Mouse (Mus musculus) olfactory bulb, adult 2 months (tissue): ENCODE data around the gene Casz1. TPM values are rescaled to one million over a fixed set of nuclear protein-coding genes. Genes with fewer than 3 reads are reported as not detected.

ENCODE experiments used
- H3K27ac ChIP-seq: fragments of 200-500 bp; 2 replicates; pipeline ENCODE4 v1.5.1; 2012; ENCODE audit warnings: low read depth, low read length; ENCODE audit not compliant: insufficient read depth
- H3K4me1 ChIP-seq: fragments of 200-500 bp; 2 replicates; pipeline ENCODE4 v1.6.1; 2012; ENCODE audit warnings: low read length; ENCODE audit not compliant: control insufficient read depth, insufficient read depth
- H3K4me3 ChIP-seq: fragments of 200-500 bp; 2 replicates; pipeline ENCODE4 v1.5.1; 2012; ENCODE audit warnings: mild to moderate bottlenecking, low read depth, low read length, moderate library complexity; ENCODE audit not compliant: insufficient read depth
- CTCF ChIP-seq: fragments of 200-500 bp; IDR thresholded peaks from 2 replicates; pipeline ENCODE4 v1.5.1; 2012; ENCODE audit warnings: low read depth, mild to moderate bottlenecking, low read length, moderate library complexity; ENCODE audit not compliant: insufficient read depth
- POLR2A ChIP-seq: fragments of 200-500 bp; IDR thresholded peaks from 2 replicates; pipeline ENCODE4 v1.6.1; 2012; ENCODE audit warnings: mild to moderate bottlenecking, low read depth, low read length, moderate library complexity; ENCODE audit not compliant: insufficient read depth
- WGBS: fragments of 180-500 bp; shearing (Covaris S2); methylation state at CpG from one replicate; pipeline ENCODE4 v1.1.7; 2018; 5-methylcytosine and 5-hydroxymethylcytosine counted together
- polyA plus RNA-seq: library from polyadenylated mRNA; stranded (reverse); fragments of >200 nt; gene quantifications from 2 replicates; pipeline ENCODE4 v1.2.4, GENCODE M21; 2012; ENCODE audit warnings: low replicate concordance; ENCODE audit not compliant: missing spikeins, insufficient read depth, insufficient read length

The Casz1 gene
- polyA plus RNA-seq, 1 experiment, result not detected

GRCm38 (mm10) chr4:148876166-148876565 lies 71.9 kb downstream of the Casz1 start:
- Histone ChIP-seq H3K4me1 (peaks cover 4% of the 10 kb centered on the region; the same call in 1 of the 2 replicates), H3K4me3 (no peak overlapping the region), H3K27ac (no peak overlapping the region)
- no peak for TF ChIP-seq CTCF
- TF ChIP-seq POLR2A, result no peak
- 72% methylated on average over 9 of the region's 9 CpGs for WGBS

GRCm38 (mm10) chr4:148876867-148877266 lies 72.6 kb downstream of the Casz1 start:
- TF ChIP-seq POLR2A (no peak), CTCF (no peak)
- no peak overlapping the region for H3K4me3 ChIP-seq
- H3K27ac ChIP-seq, result no peak overlapping the region
- WGBS, result 92% methylated on average over 8 of the region's 8 CpGs
- H3K4me1 ChIP-seq, result peaks cover 2% of the 10 kb centered on the region; the same call in 1 of the 2 replicates

- TF ChIP-seq CTCF (no peak), POLR2A (no peak)
- Histone ChIP-seq H3K4me1 (no peaks in the 10 kb centered on the region), H3K27ac (no peak overlapping the region), H3K4me3 (no peak overlapping the region)
- 76% methylated on average over 11 of the region's 11 CpGs for WGBS
These were observed 74.2 kb downstream of the Casz1 start for GRCm38 (mm10) chr4:148878192-148878983.

GRCm38 (mm10) chr4:148878984-148879610 lies 74.9 kb downstream of the Casz1 start:
- WGBS, result 86% methylated on average over 11 of the region's 11 CpGs
- no peak overlapping the region for H3K27ac ChIP-seq
- no peaks in the 10 kb centered on the region for H3K4me1 ChIP-seq

GRCm38 (mm10) chr4:148879631-148880030 lies 75.4 kb downstream of the Casz1 start:
- no peak overlapping the region for H3K4me3 ChIP-seq
- WGBS, result 98% methylated on average over 3 of the region's 3 CpGs
- no peak overlapping the region for H3K27ac ChIP-seq
- TF ChIP-seq CTCF (no peak), POLR2A (no peak)
- H3K4me1 ChIP-seq, result no peaks in the 10 kb centered on the region

More at GRCm38 (mm10) chr4:148878984-148879610, 74.9 kb downstream of the Casz1 start:
- no peak overlapping the region for H3K4me3 ChIP-seq
- no peak for TF ChIP-seq CTCF
- no peak for TF ChIP-seq POLR2A

- TF ChIP-seq POLR2A (no peak), CTCF (no peak)
- WGBS, result 64% methylated on average over 17 of the region's 17 CpGs
- Histone ChIP-seq H3K27ac (no peak overlapping the region), H3K4me3 (no peak overlapping the region), H3K4me1 (no peaks in the 10 kb centered on the region)
These were observed 76.9 kb downstream of the Casz1 start for GRCm38 (mm10) chr4:148881001-148881669.

GRCm38 (mm10) chr4:148881838-148882237 lies 77.6 kb downstream of the Casz1 start:
- no peak overlapping the region for H3K4me3 ChIP-seq
- H3K4me1 ChIP-seq, result no peaks in the 10 kb centered on the region
- H3K27ac ChIP-seq, result no peak overlapping the region
- TF ChIP-seq CTCF (no peak), POLR2A (no peak)
- 93% methylated on average over 5 of the region's 5 CpGs for WGBS

- 58% methylated on average over 17 of the region's 17 CpGs for WGBS
- TF ChIP-seq CTCF (no peak), POLR2A (no peak)
- no peak overlapping the region for H3K4me3 ChIP-seq
- no peaks in the 10 kb centered on the region for H3K4me1 ChIP-seq
- H3K27ac ChIP-seq, result no peak overlapping the region
These were observed 78.2 kb downstream of the Casz1 start for GRCm38 (mm10) chr4:148882360-148882929.

GRCm38 (mm10) chr4:148884596-148884995 lies 80.4 kb downstream of the Casz1 start:
- TF ChIP-seq CTCF, result no peak
- no peak for TF ChIP-seq POLR2A
- WGBS, result 95% methylated on average over 14 of the region's 14 CpGs
- no peak overlapping the region for H3K4me3 ChIP-seq
- no peaks in the 10 kb centered on the region for H3K4me1 ChIP-seq
- no peak overlapping the region for H3K27ac ChIP-seq

GRCm38 (mm10) chr4:148885401-148885800 lies 81.2 kb downstream of the Casz1 start:
- 39% methylated on average over 10 of the region's 10 CpGs for WGBS
- H3K27ac ChIP-seq, result no peak overlapping the region
- no peaks in the 10 kb centered on the region for H3K4me1 ChIP-seq
- TF ChIP-seq CTCF (no peak), POLR2A (no peak)
- no peak overlapping the region for H3K4me3 ChIP-seq
